Mouse (Mus musculus): Measurements from ENCODE around the gene Ets1. TPM values are rescaled to one million over a fixed set of nuclear protein-coding genes. Genes with fewer than 3 reads are reported as not detected.

Ets1 gene
- polyA plus RNA-seq, 1 experiment from 2014 or later, result 25.2 TPM

GRCm38 (mm10) chr9:32731787-32732186, 95.8 kb downstream of the Ets1 start:
- no peak overlapping the region for H3K4me3 ChIP-seq
- no peak for ATAC-seq (ENCODE audit: low read depth)
- no peak overlapping the region for H3K9ac ChIP-seq
- H3K27ac ChIP-seq (replicated peaks), result no peak overlapping the region
- no peak overlapping the region for H3K4me2 ChIP-seq
- no peaks in the 10 kb centered on the region for H3K9me3 ChIP-seq
- H3K4me1 ChIP-seq (replicated peaks), result no peaks in the 10 kb centered on the region
- no peaks in the 10 kb centered on the region for H3K27me3 ChIP-seq
- H3K36me3 ChIP-seq, result no peaks in the 10 kb centered on the region
- 48% methylated on average over 9 of the region's 9 CpGs for WGBS

- no peak for ATAC-seq (ENCODE audit: low read depth)
- Histone ChIP-seq H3K27ac (replicated peaks) (no peak overlapping the region), H3K4me1 (replicated peaks) (no peaks in the 10 kb centered on the region), H3K4me2 (no peak overlapping the region), H3K27me3 (no peaks in the 10 kb centered on the region), H3K9ac (no peak overlapping the region), H3K9me3 (no peaks in the 10 kb centered on the region), H3K4me3 (no peak overlapping the region), H3K36me3 (no peaks in the 10 kb centered on the region)
- WGBS, result 93% methylated on average over 7 of the region's 7 CpGs
Observed at GRCm38 (mm10) chr9:32735071-32735470, 99.0 kb downstream of the Ets1 start.

GRCm38 (mm10) chr9:32736051-32736450, 100.0 kb downstream of the Ets1 start:
- Histone ChIP-seq H3K9ac (no peak overlapping the region), H3K4me1 (replicated peaks) (no peaks in the 10 kb centered on the region), H3K36me3 (no peaks in the 10 kb centered on the region), H3K4me3 (no peak overlapping the region), H3K27me3 (no peaks in the 10 kb centered on the region), H3K4me2 (no peak overlapping the region), H3K27ac (replicated peaks) (no peak overlapping the region), H3K9me3 (no peaks in the 10 kb centered on the region)
- ATAC-seq (ENCODE audit: low read depth), result no peak
- 90% methylated on average over 9 of the region's 9 CpGs for WGBS

- H3K9me3 ChIP-seq, result no peaks in the 10 kb centered on the region
- no peak overlapping the region for H3K4me2 ChIP-seq
- no peak overlapping the region for H3K27ac ChIP-seq (replicated peaks)
- peaks cover 4% of the 10 kb centered on the region; the same call in 1 of the 2 replicates for H3K27me3 ChIP-seq
- H3K4me3 ChIP-seq, result no peak overlapping the region
- 96% methylated on average over 4 of the region's 4 CpGs for WGBS
- H3K36me3 ChIP-seq, result no peaks in the 10 kb centered on the region
- no peak overlapping the region for H3K9ac ChIP-seq
- no peak for ATAC-seq (ENCODE audit: low read depth)
- no peaks in the 10 kb centered on the region for H3K4me1 ChIP-seq (replicated peaks)
Observed at GRCm38 (mm10) chr9:32739988-32740387, 104.0 kb downstream of the Ets1 start.

GRCm38 (mm10) chr9:32740751-32741387, 104.8 kb downstream of the Ets1 start:
- no peaks in the 10 kb centered on the region for H3K9me3 ChIP-seq
- H3K27me3 ChIP-seq, result peaks cover 4% of the 10 kb centered on the region; the same call in 1 of the 2 replicates
- H3K9ac ChIP-seq, result no peak overlapping the region
- no peak overlapping the region for H3K4me2 ChIP-seq
- WGBS, result 88% methylated on average over 12 of the region's 12 CpGs
- H3K4me3 ChIP-seq, result no peak overlapping the region
- no peak overlapping the region for H3K27ac ChIP-seq (replicated peaks)
- H3K36me3 ChIP-seq, result no peaks in the 10 kb centered on the region
- ATAC-seq (ENCODE audit: low read depth), result no peak
- no peaks in the 10 kb centered on the region for H3K4me1 ChIP-seq (replicated peaks)

GRCm38 (mm10) chr9:32741681-32742080, 105.7 kb downstream of the Ets1 start:
- no peak overlapping the region for H3K4me2 ChIP-seq
- ATAC-seq (ENCODE audit: low read depth), result no peak
- no peak overlapping the region for H3K4me3 ChIP-seq
- WGBS, result 94% methylated on average over 2 of the region's 2 CpGs
- no peak overlapping the region for H3K27ac ChIP-seq (replicated peaks)
- H3K9ac ChIP-seq, result no peak overlapping the region
- no peaks in the 10 kb centered on the region for H3K4me1 ChIP-seq (replicated peaks)
- H3K27me3 ChIP-seq, result peaks cover 4% of the 10 kb centered on the region; the same call in 1 of the 2 replicates
- H3K36me3 ChIP-seq, result no peaks in the 10 kb centered on the region
- H3K9me3 ChIP-seq, result no peaks in the 10 kb centered on the region

GRCm38 (mm10) chr9:32743157-32743556, 107.1 kb downstream of the Ets1 start:
- H3K27ac ChIP-seq (replicated peaks), result no peak overlapping the region
- no peaks in the 10 kb centered on the region for H3K9me3 ChIP-seq

GRCm38 (mm10) chr9:32743642-32744161, 107.7 kb downstream of the Ets1 start:
- Histone ChIP-seq H3K27me3 (peaks cover 4% of the 10 kb centered on the region; the same call in 1 of the 2 replicates), H3K4me1 (replicated peaks) (no peaks in the 10 kb centered on the region), H3K4me3 (no peak overlapping the region), H3K4me2 (no peak overlapping the region), H3K36me3 (no peaks in the 10 kb centered on the region), H3K9me3 (no peaks in the 10 kb centered on the region), H3K9ac (no peak overlapping the region), H3K27ac (replicated peaks) (no peak overlapping the region)
- 72% methylated on average over 9 of the region's 9 CpGs for WGBS
- ATAC-seq (ENCODE audit: low read depth), result no peak

More at GRCm38 (mm10) chr9:32743157-32743556, 107.1 kb downstream of the Ets1 start:
- no peak for ATAC-seq (ENCODE audit: low read depth)
- no peaks in the 10 kb centered on the region for H3K4me1 ChIP-seq (replicated peaks)
- no peak overlapping the region for H3K9ac ChIP-seq
- H3K27me3 ChIP-seq, result peaks cover 4% of the 10 kb centered on the region; the same call in 1 of the 2 replicates
- WGBS, result 39% methylated on average over 8 of the region's 8 CpGs
- H3K4me3 ChIP-seq, result no peak overlapping the region
- no peaks in the 10 kb centered on the region for H3K36me3 ChIP-seq
- no peak overlapping the region for H3K4me2 ChIP-seq

GRCm38 (mm10) chr9:32744288-32744687, 108.3 kb downstream of the Ets1 start:
- no peak for ATAC-seq (ENCODE audit: low read depth)
- 77% methylated on average over 9 of the region's 9 CpGs for WGBS
- no peak overlapping the region for H3K27ac ChIP-seq (replicated peaks)
- H3K4me1 ChIP-seq (replicated peaks), result no peaks in the 10 kb centered on the region
- peaks cover 4% of the 10 kb centered on the region; the same call in 1 of the 2 replicates for H3K27me3 ChIP-seq
- H3K4me2 ChIP-seq, result no peak overlapping the region
- H3K4me3 ChIP-seq, result no peak overlapping the region
- H3K9me3 ChIP-seq, result no peaks in the 10 kb centered on the region
- H3K9ac ChIP-seq, result no peak overlapping the region
- no peaks in the 10 kb centered on the region for H3K36me3 ChIP-seq

- no peak for ATAC-seq (ENCODE audit: low read depth)
- no peak overlapping the region for H3K4me3 ChIP-seq
- peaks cover 4% of the 10 kb centered on the region; the same call in 1 of the 2 replicates for H3K27me3 ChIP-seq
- H3K9ac ChIP-seq, result no peak overlapping the region
- H3K27ac ChIP-seq (replicated peaks), result no peak overlapping the region
- no peaks in the 10 kb centered on the region for H3K4me1 ChIP-seq (replicated peaks)
- H3K4me2 ChIP-seq, result no peak overlapping the region
- H3K9me3 ChIP-seq, result no peaks in the 10 kb centered on the region
- no peaks in the 10 kb centered on the region for H3K36me3 ChIP-seq
- 91% methylated on average over 12 of the region's 12 CpGs for WGBS
Observed at GRCm38 (mm10) chr9:32745079-32745763, 109.2 kb downstream of the Ets1 start.

- 87% methylated on average over 8 of the region's 8 CpGs for WGBS
- no peaks in the 10 kb centered on the region for H3K4me1 ChIP-seq (replicated peaks)
Observed at GRCm38 (mm10) chr9:32745998-32746397, 110.0 kb downstream of the Ets1 start.

GRCm38 (mm10) chr9:32746615-32747014, 110.6 kb downstream of the Ets1 start:
- no peak overlapping the region for H3K4me3 ChIP-seq
- H3K4me1 ChIP-seq (replicated peaks), result no peaks in the 10 kb centered on the region
- 94% methylated on average over 6 of the region's 6 CpGs for WGBS
- no peak overlapping the region for H3K4me2 ChIP-seq
- no peaks in the 10 kb centered on the region for H3K36me3 ChIP-seq
- H3K27me3 ChIP-seq, result peaks cover 4% of the 10 kb centered on the region; the same call in 1 of the 2 replicates
- H3K9ac ChIP-seq, result no peak overlapping the region
- H3K27ac ChIP-seq (replicated peaks), result no peak overlapping the region
- no peaks in the 10 kb centered on the region for H3K9me3 ChIP-seq
- ATAC-seq (ENCODE audit: low read depth), result no peak

More at GRCm38 (mm10) chr9:32745998-32746397, 110.0 kb downstream of the Ets1 start:
- H3K4me2 ChIP-seq, result no peak overlapping the region
- no peaks in the 10 kb centered on the region for H3K9me3 ChIP-seq
- no peaks in the 10 kb centered on the region for H3K36me3 ChIP-seq
- no peak for ATAC-seq (ENCODE audit: low read depth)
- H3K4me3 ChIP-seq, result no peak overlapping the region
- H3K27me3 ChIP-seq, result peaks cover 4% of the 10 kb centered on the region; the same call in 1 of the 2 replicates
- H3K27ac ChIP-seq (replicated peaks), result no peak overlapping the region
- H3K9ac ChIP-seq, result no peak overlapping the region
